Mouse (Mus musculus) ovary, adult 2 months (tissue): ENCODE measurements around the gene Ccdc39. TPM values are rescaled to one million over a fixed set of nuclear protein-coding genes. Genes with fewer than 3 reads are reported as not detected.

Experiments used
- polyA plus RNA-seq: library from polyadenylated mRNA; depleted of rRNA; stranded (reverse); fragments of >200 nt; gene quantifications from 2 replicates; pipeline ENCODE4 v1.2.3, GENCODE M21; 2012; rRNA removed

Ccdc39 gene
- 2.3 and 4.4 TPM in 2 replicates for polyA plus RNA-seq

DNA sequence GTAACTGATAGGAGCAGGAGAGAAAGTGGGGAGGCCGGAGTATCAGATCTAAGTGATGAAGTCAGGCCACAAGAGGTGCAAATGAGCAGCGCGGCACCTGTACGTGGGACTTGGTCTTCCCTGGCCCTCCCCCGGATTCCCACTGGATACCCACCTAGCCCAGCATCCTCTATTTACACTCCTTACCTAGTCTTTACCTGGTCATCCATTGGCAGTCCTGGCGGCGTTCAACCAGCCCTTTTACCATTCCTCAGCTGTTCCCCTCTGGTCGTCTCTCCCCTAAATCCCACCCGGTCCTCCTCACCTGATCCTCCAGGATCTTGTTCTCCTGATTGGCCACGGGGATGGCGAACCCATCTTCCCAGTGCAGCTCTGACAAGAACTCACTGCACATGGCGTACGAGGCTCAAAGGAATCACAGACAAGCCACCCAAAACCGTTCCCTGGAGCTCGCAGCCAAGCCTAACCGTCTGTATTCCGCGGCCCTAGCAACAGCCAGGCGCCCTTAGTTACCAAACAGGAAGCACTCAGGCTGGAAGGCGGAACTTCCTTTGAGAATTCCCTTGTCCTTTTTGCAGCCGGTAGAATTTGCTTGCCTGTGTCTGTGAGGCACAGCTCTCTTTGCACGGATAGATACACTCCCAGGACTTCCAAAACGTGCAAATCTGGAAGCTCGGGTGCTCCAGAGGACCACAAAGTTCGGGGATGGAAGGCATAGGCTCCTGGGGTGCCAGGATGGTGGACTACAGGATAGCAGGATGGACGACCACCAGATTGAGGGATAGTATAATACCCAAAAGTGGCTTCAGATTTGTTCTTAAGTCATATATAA is at the start of gene Ccdc39:
Gene Ccdc39 (minus strand): TSS at position 510 of the 832 bp plus-strand sequence.

GRCm38 (mm10) chr3:33799617-33800512 is 44.2 kb downstream of the Ccdc39 start, which contains the start of gene Ttc14:
TSS of gene Ttc14 (plus strand) at chr3:33799832.

Other genes with a start within 250 kb of the Ccdc39 start
- gene Ttc14, start 44.5 kb downstream of the Ccdc39 start, polyA plus RNA-seq, result 62.5 and 137 TPM in 2 replicates
- 9.0 and 14.3 TPM in 2 replicates for gene Fxr1, start 175.6 kb upstream of the Ccdc39 start, polyA plus RNA-seq
- 85.8 and 120 TPM in 2 replicates for gene Dnajc19, start 237.0 kb upstream of the Ccdc39 start, polyA plus RNA-seq